Mouse (Mus musculus): Measurements from ENCODE around the gene Kpnb1. TPM values are rescaled to one million over a fixed set of nuclear protein-coding genes. Genes with fewer than 3 reads are reported as not detected.

Gene Kpnb1
- polyA plus RNA-seq, 1 experiment, result 22.8 TPM

GRCm38 (mm10) chr11:97133270-97133669 is 54.4 kb downstream of the Kpnb1 start:
- Histone ChIP-seq H3K27ac (ENCODE audit: insufficient read depth, low read length) (peak overlapping the region; percentile 54), H3K36me3 (ENCODE audit: control insufficient read depth, insufficient read depth, low read length) (no peaks in the 10 kb centered on the region), H3K27me3 (ENCODE audit: control insufficient read depth, insufficient read depth, low read length) (no peaks in the 10 kb centered on the region), H3K4me1 (ENCODE audit: control insufficient read depth, insufficient read depth, insufficient read length) (peaks cover 22% of the 10 kb centered on the region; the same call in 1 of the 2 replicates), H3K4me3 (ENCODE audit: extremely low read depth, insufficient read depth, insufficient read length) (no peak overlapping the region)
- WGBS, result 44% methylated on average over 5 of the region's 5 CpGs
- peak in 1 of 2 experiments; percentile 43 for DNase-seq (ENCODE audit: low read depth in 1 of 2, low spot score in 2 of 2)
- TF ChIP-seq CTCF (IDR thresholded peaks at IDR 0.05; ENCODE audit: extremely low read depth, insufficient read depth, insufficient read length, insufficient replicate concordance), result no peak
- TF ChIP-seq POLR2A (IDR thresholded peaks at IDR 0.05; ENCODE audit: low read depth, low read length), result 0 out of 2 replicates have a peak, but pooled peaks have one; percentile 9

DNA sequence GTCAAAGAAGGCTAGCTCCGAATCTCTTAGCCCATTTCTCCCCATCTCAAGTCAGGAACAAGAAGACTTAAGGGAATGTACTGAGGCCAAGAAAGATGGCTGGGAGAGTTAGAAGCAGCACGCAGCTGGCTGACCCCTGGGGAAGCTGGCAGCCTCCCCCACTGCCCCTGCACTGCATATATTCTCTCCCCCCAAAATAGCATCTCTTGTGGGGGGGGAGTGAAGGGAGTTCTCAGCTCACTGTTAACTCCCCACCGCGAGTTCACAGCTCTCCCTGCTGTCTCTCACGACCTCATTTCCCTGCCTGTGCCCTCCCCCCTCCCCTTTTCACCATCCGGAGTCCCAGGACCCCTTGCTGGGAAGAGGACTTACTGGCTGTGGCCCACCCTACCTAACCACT is 55.5 kb downstream of the Kpnb1 start:
- Histone ChIP-seq H3K27me3 (ENCODE audit: control insufficient read depth, insufficient read depth, low read length) (no peaks in the 10 kb centered on the region), H3K36me3 (ENCODE audit: control insufficient read depth, insufficient read depth, low read length) (no peaks in the 10 kb centered on the region), H3K4me3 (ENCODE audit: extremely low read depth, insufficient read depth, insufficient read length) (no peak overlapping the region), H3K27ac (ENCODE audit: insufficient read depth, low read length) (peak overlapping the region; percentile 31; the same call in 1 of the 2 replicates), H3K4me1 (ENCODE audit: control insufficient read depth, insufficient read depth, insufficient read length) (peaks cover 22% of the 10 kb centered on the region; the same call in 1 of the 2 replicates)
- DNase-seq (ENCODE audit: low read depth in 1 of 2, low spot score in 2 of 2), result no peak
- 65% methylated on average over 6 of the region's 6 CpGs for WGBS
- no peak for TF ChIP-seq CTCF (IDR thresholded peaks at IDR 0.05; ENCODE audit: extremely low read depth, insufficient read depth, insufficient read length, insufficient replicate concordance)
- TF ChIP-seq POLR2A (IDR thresholded peaks at IDR 0.05; ENCODE audit: low read depth, low read length), result no peak

DNA sequence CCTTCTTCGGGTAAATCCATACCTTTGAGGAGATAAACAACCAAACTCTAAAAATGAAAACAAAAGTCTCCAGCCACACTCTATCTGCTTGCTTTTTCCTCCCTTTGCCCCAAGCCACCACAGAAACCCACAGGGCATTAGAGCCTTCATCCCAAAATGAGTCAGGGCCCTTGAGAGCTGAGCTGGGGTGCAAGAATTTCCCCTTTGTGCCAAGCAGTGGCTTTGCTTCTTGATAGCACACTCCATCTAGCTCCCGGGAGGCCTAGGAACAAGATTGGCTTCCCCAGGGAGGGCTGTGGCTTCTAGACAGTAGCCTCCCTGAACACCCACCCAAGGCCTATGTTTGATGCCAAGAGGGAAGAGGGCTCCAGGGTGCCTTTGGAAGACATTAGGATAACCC is 56.0 kb downstream of the Kpnb1 start:
- TF ChIP-seq POLR2A (IDR thresholded peaks at IDR 0.05; ENCODE audit: low read depth, low read length) (no peak), CTCF (IDR thresholded peaks at IDR 0.05; ENCODE audit: extremely low read depth, insufficient read depth, insufficient read length, insufficient replicate concordance) (no peak)
- peaks cover 22% of the 10 kb centered on the region; the same call in 1 of the 2 replicates for H3K4me1 ChIP-seq (ENCODE audit: control insufficient read depth, insufficient read depth, insufficient read length)

DNA sequence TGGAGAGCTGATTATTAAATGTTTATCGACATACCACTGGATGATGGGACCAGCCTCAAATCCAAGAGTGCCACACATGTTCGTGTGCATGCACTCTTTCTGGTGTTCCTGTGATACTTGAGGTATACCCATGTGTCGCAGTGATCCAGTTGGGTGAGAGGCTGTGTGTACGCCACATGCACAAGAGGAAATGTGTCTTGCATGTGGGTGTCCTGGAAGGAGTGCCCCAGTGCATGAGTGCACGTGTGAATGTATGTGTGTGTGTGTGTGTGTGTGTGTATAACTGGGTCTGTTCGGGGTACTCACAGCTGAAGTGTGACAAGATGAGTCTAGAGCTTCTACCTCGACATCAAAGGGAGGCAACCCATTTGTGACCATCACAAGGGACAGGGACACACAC is 57.4 kb downstream of the Kpnb1 start:
- Histone ChIP-seq H3K36me3 (ENCODE audit: control insufficient read depth, insufficient read depth, low read length) (no peaks in the 10 kb centered on the region), H3K4me1 (ENCODE audit: control insufficient read depth, insufficient read depth, insufficient read length) (peaks cover 22% of the 10 kb centered on the region; the same call in 1 of the 2 replicates), H3K27me3 (ENCODE audit: control insufficient read depth, insufficient read depth, low read length) (no peaks in the 10 kb centered on the region), H3K4me3 (ENCODE audit: extremely low read depth, insufficient read depth, insufficient read length) (no peak overlapping the region), H3K27ac (ENCODE audit: insufficient read depth, low read length) (no peak overlapping the region)
- WGBS, result 65% methylated on average over 7 of the region's 7 CpGs
- no peak for DNase-seq (ENCODE audit: low read depth in 1 of 2, low spot score in 2 of 2)
- TF ChIP-seq POLR2A (IDR thresholded peaks at IDR 0.05; ENCODE audit: low read depth, low read length), result no peak
- TF ChIP-seq CTCF (IDR thresholded peaks at IDR 0.05; ENCODE audit: extremely low read depth, insufficient read depth, insufficient read length, insufficient replicate concordance), result no peak

More for the DNA sequence above, 56.0 kb downstream of the Kpnb1 start:
- H3K27me3 ChIP-seq (ENCODE audit: control insufficient read depth, insufficient read depth, low read length), result no peaks in the 10 kb centered on the region
- 54% methylated on average over 2 of the region's 2 CpGs for WGBS
- no peaks in the 10 kb centered on the region for H3K36me3 ChIP-seq (ENCODE audit: control insufficient read depth, insufficient read depth, low read length)
- no peak for DNase-seq (ENCODE audit: low read depth in 1 of 2, low spot score in 2 of 2)
- no peak overlapping the region; the same call in 1 of the 2 replicates for H3K27ac ChIP-seq (ENCODE audit: insufficient read depth, low read length)
- no peak overlapping the region for H3K4me3 ChIP-seq (ENCODE audit: extremely low read depth, insufficient read depth, insufficient read length)

DNA sequence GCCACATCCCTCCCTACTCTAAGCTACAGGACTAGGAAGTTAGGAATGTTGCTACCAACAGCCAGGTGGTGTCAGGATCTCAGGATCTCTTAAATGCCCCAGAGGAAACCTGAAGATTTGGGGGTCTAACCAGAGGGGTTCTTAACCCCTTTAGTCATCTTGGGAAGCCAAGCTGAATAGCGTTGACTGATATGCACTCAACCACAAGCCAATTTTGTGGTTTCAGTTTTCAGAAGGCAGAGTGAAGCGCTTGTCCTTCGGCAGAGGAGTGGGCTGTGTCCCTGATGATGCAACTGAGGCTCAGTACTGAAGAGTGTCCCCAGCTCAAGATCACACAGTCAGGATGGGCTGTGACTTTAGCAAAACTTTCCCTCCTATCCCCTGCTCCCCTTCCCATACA is 58.7 kb downstream of the Kpnb1 start:
- TF ChIP-seq POLR2A (IDR thresholded peaks at IDR 0.05; ENCODE audit: low read depth, low read length), result no peak
- TF ChIP-seq CTCF (IDR thresholded peaks at IDR 0.05; ENCODE audit: extremely low read depth, insufficient read depth, insufficient read length, insufficient replicate concordance), result no peak
- Histone ChIP-seq H3K4me1 (ENCODE audit: control insufficient read depth, insufficient read depth, insufficient read length) (peaks cover 18% of the 10 kb centered on the region; the same call in 1 of the 2 replicates), H3K27ac (ENCODE audit: insufficient read depth, low read length) (no peak overlapping the region), H3K27me3 (ENCODE audit: control insufficient read depth, insufficient read depth, low read length) (no peaks in the 10 kb centered on the region), H3K36me3 (ENCODE audit: control insufficient read depth, insufficient read depth, low read length) (no peaks in the 10 kb centered on the region), H3K4me3 (ENCODE audit: extremely low read depth, insufficient read depth, insufficient read length) (no peak overlapping the region)
- DNase-seq (ENCODE audit: low read depth in 1 of 2, low spot score in 2 of 2), result no peak
- WGBS, result 27% methylated on average over 3 of the region's 3 CpGs

- Histone ChIP-seq H3K4me1 (ENCODE audit: control insufficient read depth, insufficient read depth, insufficient read length) (peaks cover 9% of the 10 kb centered on the region; the same call in 1 of the 2 replicates), H3K27me3 (ENCODE audit: control insufficient read depth, insufficient read depth, low read length) (no peaks in the 10 kb centered on the region), H3K27ac (ENCODE audit: insufficient read depth, low read length) (peak overlapping the region; percentile 65), H3K4me3 (ENCODE audit: extremely low read depth, insufficient read depth, insufficient read length) (peak overlapping the region; percentile 53), H3K36me3 (ENCODE audit: control insufficient read depth, insufficient read depth, low read length) (no peaks in the 10 kb centered on the region)
- no peak for DNase-seq (ENCODE audit: low read depth in 1 of 2, low spot score in 2 of 2)
- TF ChIP-seq CTCF (IDR thresholded peaks at IDR 0.05; ENCODE audit: extremely low read depth, insufficient read depth, insufficient read length, insufficient replicate concordance), result no peak
- no peak for TF ChIP-seq POLR2A (IDR thresholded peaks at IDR 0.05; ENCODE audit: low read depth, low read length)
- 42% methylated on average over 19 of the region's 19 CpGs for WGBS
Measured at GRCm38 (mm10) chr11:97127470-97128223, 60.0 kb downstream of the Kpnb1 start.
